Mouse (Mus musculus) neural tube, embryonic 13.5 days (tissue): Measurements from ENCODE around the gene Plg. TPM values are rescaled to one million over a fixed set of nuclear protein-coding genes. Genes with fewer than 3 reads are reported as not detected.

Experiments
- ATAC-seq: fragments of 200-750 bp; cut with Nextera tagmentation; 2 replicates; pipeline ENCODE4 v1.8.0; 2017; ENCODE audit warnings: low read depth, mild to moderate bottlenecking, moderate TSS enrichment, moderate library complexity
- H3K27ac ChIP-seq: fragments of 300-500 bp; sonication (generic); replicated peaks from 2 replicates; pipeline ENCODE4 v1.5.1; 2015; ENCODE audit warnings: moderate library complexity, mild to moderate bottlenecking, inconsistent platforms
- H3K27me3 ChIP-seq: fragments of 300-500 bp; sonication (generic); 2 replicates; pipeline ENCODE4 v1.6.1; 2015; ENCODE audit warnings: mild to moderate bottlenecking, inconsistent platforms
- H3K36me3 ChIP-seq: fragments of 300-500 bp; sonication (generic); 2 replicates; pipeline ENCODE4 v1.6.1; 2015; ENCODE audit warnings: mild to moderate bottlenecking, inconsistent platforms
- H3K4me1 ChIP-seq: fragments of 300-500 bp; sonication (generic); replicated peaks from 2 replicates; pipeline ENCODE4 v1.6.1; 2015; ENCODE audit warnings: inconsistent platforms
- H3K4me2 ChIP-seq: fragments of 300-500 bp; sonication (generic); 2 replicates; pipeline ENCODE4 v1.6.1; 2015; ENCODE audit warnings: inconsistent platforms, mild to moderate bottlenecking, moderate library complexity
- H3K4me3 ChIP-seq: fragments of 300-500 bp; sonication (generic); 2 replicates; pipeline ENCODE4 v1.5.1; 2015; ENCODE audit warnings: mild to moderate bottlenecking, inconsistent platforms
- H3K9ac ChIP-seq: fragments of 300-500 bp; sonication (generic); 2 replicates; pipeline ENCODE4 v1.6.1; 2015; ENCODE audit warnings: moderate library complexity, mild to moderate bottlenecking, inconsistent platforms
- H3K9me3 ChIP-seq: fragments of 300-500 bp; sonication (generic); 2 replicates; pipeline ENCODE4 v1.6.1; 2016; ENCODE audit warnings: inconsistent platforms
- WGBS: fragments of 180-500 bp; shearing (Covaris S2); methylation state at CpG from one replicate; pipeline ENCODE4 v1.1.7; 2015; 5-methylcytosine and 5-hydroxymethylcytosine counted together
- polyA plus RNA-seq: library from polyadenylated mRNA; unstranded; fragments of >200 nt; fragmentation: Nextera tagmentation; extraction: Ambion mirVana; gene quantifications from 2 replicates; pipeline ENCODE4 v1.2.1, GENCODE M21; 2015

Gene Plg
- polyA plus RNA-seq: 0.11 TPM in 1 of 2 replicates, not detected in the other

DNA sequence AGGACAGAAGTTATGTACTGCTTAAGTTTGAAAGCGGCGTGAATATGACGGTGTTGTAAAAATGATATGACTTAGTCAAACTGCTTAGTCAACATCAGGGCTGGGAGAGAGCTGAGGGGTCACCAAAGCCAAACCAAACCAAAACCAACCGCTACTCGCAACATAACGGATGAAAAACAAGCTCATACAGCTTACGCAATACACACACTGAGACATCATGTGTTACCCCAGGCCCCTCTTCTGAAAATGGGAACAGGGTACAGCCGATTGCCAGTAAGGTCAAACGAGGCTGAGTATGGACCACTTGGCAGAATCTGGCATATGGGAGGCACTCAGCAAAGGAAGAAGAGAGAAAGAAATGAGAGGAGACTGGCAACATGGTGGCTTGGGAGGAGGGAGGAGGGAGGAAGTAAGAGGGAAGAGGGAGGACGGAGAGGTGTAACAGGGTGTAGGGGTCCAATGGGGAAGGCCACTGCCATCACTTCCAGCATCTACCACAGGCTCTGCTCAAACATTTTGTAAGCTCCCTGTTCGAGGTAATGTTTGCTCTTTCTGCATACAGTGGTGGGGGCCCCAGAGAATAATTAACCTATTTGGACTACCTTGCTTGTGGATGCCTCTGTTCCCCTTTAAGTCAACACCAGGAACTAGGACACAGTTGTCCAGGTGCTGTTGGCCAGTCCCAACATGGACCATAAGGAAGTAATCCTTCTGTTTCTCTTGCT lies at the start of gene Plg:
Gene Plg (plus strand): TSS at position 628 of the 725 bp plus-strand sequence.
- 93% methylated on average over 11 of the region's 11 CpGs for WGBS
- Histone ChIP-seq H3K4me1 (0 out of 2 replicates have a peak, but pooled peaks cover 4% of the 10 kb centered on the region), H3K4me2 (no peak within 1 kb of the TSS), H3K27me3 (no peaks in the 10 kb centered on the region), H3K36me3 (no peaks in the 10 kb centered on the region), H3K9me3 (no peaks in the 10 kb centered on the region), H3K4me3 (no peak within 1 kb of the TSS), H3K27ac (no peak within 1 kb of the TSS), H3K9ac (no peak within 1 kb of the TSS)
- no peak for ATAC-seq

GRCm38 (mm10) chr17:12335115-12335514 lies 43.3 kb upstream of the Plg start:
- Histone ChIP-seq H3K27ac (no peak overlapping the region), H3K36me3 (no peaks in the 10 kb centered on the region), H3K27me3 (no peaks in the 10 kb centered on the region), H3K9me3 (0 out of 2 replicates have a peak, but pooled peaks cover 3% of the 10 kb centered on the region), H3K4me3 (no peak overlapping the region), H3K9ac (no peak overlapping the region), H3K4me1 (no peaks in the 10 kb centered on the region), H3K4me2 (no peak overlapping the region)
- no peak for ATAC-seq
- 68% methylated on average over 6 of the region's 6 CpGs for WGBS

DNA sequence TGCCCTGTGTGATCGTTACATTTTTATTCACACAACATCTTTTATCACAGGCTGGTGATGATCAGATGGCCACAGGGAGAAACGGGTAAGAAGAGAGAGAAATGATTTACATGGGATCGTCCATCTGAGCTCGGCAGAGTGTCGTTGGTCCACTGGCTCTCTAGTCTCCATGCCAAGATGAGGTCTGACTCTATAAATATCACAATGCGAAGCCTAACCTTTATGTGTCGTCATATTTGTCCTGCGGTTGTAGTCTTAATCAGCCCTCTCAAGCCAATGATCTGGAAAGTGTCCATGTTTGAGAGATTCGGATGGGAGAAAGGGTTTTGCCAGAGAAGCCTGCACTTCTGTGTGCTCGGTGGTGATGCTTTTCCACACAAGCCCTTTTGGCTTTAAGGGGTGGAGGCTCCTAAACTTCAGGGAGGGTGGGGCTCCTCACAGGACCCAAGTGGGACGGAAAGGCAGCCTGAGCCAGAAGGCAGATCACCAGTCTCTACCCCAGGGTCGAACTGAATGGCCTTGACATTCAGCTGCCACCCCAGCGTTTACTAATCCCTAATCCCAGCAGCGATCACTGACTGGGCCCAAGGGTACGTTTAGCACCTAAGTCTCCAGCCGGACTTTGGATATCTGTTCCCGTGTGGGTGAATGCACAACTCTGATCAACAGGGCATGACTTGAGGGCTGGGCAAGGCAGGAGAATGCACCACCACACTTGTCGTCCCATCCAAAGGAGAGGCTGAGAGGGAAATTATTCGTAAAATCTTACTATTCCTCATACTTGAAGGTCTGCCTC lies 42.1 kb upstream of the Plg start:
- 83% methylated on average over 19 of the region's 19 CpGs for WGBS
- Histone ChIP-seq H3K27ac (no peak overlapping the region), H3K4me3 (no peak overlapping the region), H3K4me2 (no peak overlapping the region), H3K9me3 (0 out of 2 replicates have a peak, but pooled peaks cover 3% of the 10 kb centered on the region), H3K9ac (no peak overlapping the region), H3K36me3 (no peaks in the 10 kb centered on the region), H3K27me3 (no peaks in the 10 kb centered on the region), H3K4me1 (no peaks in the 10 kb centered on the region)
- no peak for ATAC-seq

GRCm38 (mm10) chr17:12337156-12337555 lies 41.3 kb upstream of the Plg start:
- ATAC-seq: no peak
- 86% methylated on average over 4 of the region's 4 CpGs for WGBS
- Histone ChIP-seq H3K36me3 (no peaks in the 10 kb centered on the region), H3K4me2 (no peak overlapping the region), H3K4me3 (no peak overlapping the region), H3K27ac (no peak overlapping the region), H3K4me1 (no peaks in the 10 kb centered on the region), H3K9me3 (0 out of 2 replicates have a peak, but pooled peaks cover 3% of the 10 kb centered on the region), H3K27me3 (no peaks in the 10 kb centered on the region), H3K9ac (no peak overlapping the region)

GRCm38 (mm10) chr17:12343702-12344376 lies 34.6 kb upstream of the Plg start:
- H3K9me3 ChIP-seq: 0 out of 2 replicates have a peak, but pooled peaks cover 3% of the 10 kb centered on the region
- H3K4me3 ChIP-seq: no peak overlapping the region
- no peaks in the 10 kb centered on the region for H3K4me1 ChIP-seq
- no peaks in the 10 kb centered on the region for H3K36me3 ChIP-seq
- ATAC-seq: no peak
- H3K27ac ChIP-seq: no peak overlapping the region
- no peak overlapping the region for H3K4me2 ChIP-seq
- no peaks in the 10 kb centered on the region for H3K27me3 ChIP-seq
- 81% methylated on average over 9 of the region's 9 CpGs for WGBS
- H3K9ac ChIP-seq: no peak overlapping the region

GRCm38 (mm10) chr17:12347462-12347861 lies 30.9 kb upstream of the Plg start:
- ATAC-seq: no peak

DNA sequence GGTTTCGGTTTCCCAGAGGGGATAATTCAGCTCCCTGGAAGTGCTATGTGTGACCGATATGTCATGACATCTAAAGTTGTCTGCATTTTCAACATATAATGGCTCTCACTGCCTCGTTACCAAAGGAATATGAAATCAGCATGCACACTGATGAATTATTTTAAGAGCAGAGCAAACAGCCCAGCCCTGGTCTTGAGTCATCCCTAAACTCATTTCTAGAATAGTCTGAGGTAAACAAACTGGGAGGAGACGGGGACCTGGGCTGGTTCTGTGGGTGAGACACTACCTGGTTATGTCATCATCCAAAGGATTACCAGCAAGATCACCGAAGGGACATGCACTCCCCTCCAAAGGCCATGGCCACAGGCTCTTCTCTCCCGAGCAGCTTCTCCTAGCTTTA lies 26.8 kb upstream of the Plg start:
- WGBS: 89% methylated on average over 6 of the region's 6 CpGs
- no peaks in the 10 kb centered on the region for H3K27me3 ChIP-seq
- H3K4me2 ChIP-seq: no peak overlapping the region
- ATAC-seq: no peak
- H3K9me3 ChIP-seq: no peaks in the 10 kb centered on the region
- no peak overlapping the region for H3K4me3 ChIP-seq
- H3K36me3 ChIP-seq: no peaks in the 10 kb centered on the region
- peaks cover 10% of the 10 kb centered on the region for H3K4me1 ChIP-seq
- H3K27ac ChIP-seq: no peak overlapping the region
- no peak overlapping the region for H3K9ac ChIP-seq

More at GRCm38 (mm10) chr17:12347462-12347861, 30.9 kb upstream of the Plg start:
- no peaks in the 10 kb centered on the region for H3K9me3 ChIP-seq
- H3K4me1 ChIP-seq: 0 out of 2 replicates have a peak, but pooled peaks cover under 1% of the 10 kb centered on the region
- no peaks in the 10 kb centered on the region for H3K36me3 ChIP-seq
- WGBS: 90% methylated on average over 1 of the region's 1 CpGs
- H3K4me2 ChIP-seq: no peak overlapping the region
- H3K27me3 ChIP-seq: no peaks in the 10 kb centered on the region
- no peak overlapping the region for H3K27ac ChIP-seq
- H3K4me3 ChIP-seq: no peak overlapping the region
- H3K9ac ChIP-seq: no peak overlapping the region

GRCm38 (mm10) chr17:12352781-12353180 lies 25.6 kb upstream of the Plg start:
- no peaks in the 10 kb centered on the region for H3K36me3 ChIP-seq
- no peak for ATAC-seq
- H3K9me3 ChIP-seq: no peaks in the 10 kb centered on the region
- no peak overlapping the region for H3K9ac ChIP-seq
- H3K4me1 ChIP-seq: peaks cover 10% of the 10 kb centered on the region
- H3K4me3 ChIP-seq: no peak overlapping the region
- H3K4me2 ChIP-seq: no peak overlapping the region
- no peaks in the 10 kb centered on the region for H3K27me3 ChIP-seq
- 14% methylated on average over 1 of the region's 1 CpGs for WGBS
- H3K27ac ChIP-seq: no peak overlapping the region

GRCm38 (mm10) chr17:12359876-12360275 lies 18.5 kb upstream of the Plg start:
- Histone ChIP-seq H3K4me2 (no peak overlapping the region), H3K27ac (no peak overlapping the region), H3K36me3 (no peaks in the 10 kb centered on the region), H3K27me3 (no peaks in the 10 kb centered on the region), H3K9me3 (no peaks in the 10 kb centered on the region), H3K4me1 (peaks cover 3% of the 10 kb centered on the region; the same call in 1 of the 2 replicates), H3K4me3 (no peak overlapping the region), H3K9ac (no peak overlapping the region)
- WGBS: 87% methylated on average over 15 of the region's 15 CpGs
- no peak for ATAC-seq

GRCm38 (mm10) chr17:12363601-12364425 lies 14.6 kb upstream of the Plg start:
- Histone ChIP-seq H3K9me3 (no peaks in the 10 kb centered on the region), H3K27ac (no peak overlapping the region), H3K36me3 (no peaks in the 10 kb centered on the region), H3K4me3 (no peak overlapping the region), H3K9ac (no peak overlapping the region), H3K4me2 (no peak overlapping the region), H3K27me3 (no peaks in the 10 kb centered on the region), H3K4me1 (peaks cover 3% of the 10 kb centered on the region; the same call in 1 of the 2 replicates)
- no peak for ATAC-seq
- WGBS: 89% methylated on average over 11 of the region's 11 CpGs

DNA sequence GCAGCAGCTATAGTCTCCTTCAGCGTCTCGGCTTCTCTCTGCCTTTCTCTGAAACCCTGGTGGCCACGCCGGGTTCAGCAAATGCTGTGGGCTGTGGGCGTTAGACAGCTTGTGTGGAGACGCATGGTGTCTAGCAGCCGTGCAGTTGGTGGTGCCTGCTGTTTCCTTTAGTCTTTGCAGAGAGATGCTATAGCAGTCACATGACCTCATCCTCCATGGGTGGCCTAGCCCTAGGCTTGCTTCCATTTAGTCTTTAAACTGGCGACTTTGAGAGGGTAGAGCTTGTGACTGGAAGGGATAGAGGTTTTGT lies 14.0 kb upstream of the Plg start:
- Histone ChIP-seq H3K9ac (no peak overlapping the region), H3K9me3 (no peaks in the 10 kb centered on the region), H3K4me1 (peaks cover 3% of the 10 kb centered on the region; the same call in 1 of the 2 replicates), H3K36me3 (no peaks in the 10 kb centered on the region), H3K4me3 (no peak overlapping the region), H3K27ac (no peak overlapping the region), H3K27me3 (no peaks in the 10 kb centered on the region), H3K4me2 (no peak overlapping the region)
- WGBS: 40% methylated on average over 8 of the region's 8 CpGs
- ATAC-seq: no peak
